Mouse (Mus musculus) kidney, postnatal 0 days (tissue): ENCODE data around the gene Gm28047. TPM values are rescaled to one million over a fixed set of nuclear protein-coding genes. Genes with fewer than 3 reads are reported as not detected.
"Not testable (repeated sequence)": the region's sequence is repeated elsewhere in the genome, so short reads cannot be mapped to it uniquely, and the experiment has no call there.

Experiments
- ATAC-seq: fragments of 200-750 bp; cut with Nextera tagmentation; replicated peaks from 2 replicates; pipeline ENCODE4 v1.8.0; 2017; ENCODE audit warnings: low read depth, moderate number of reproducible peaks, moderate TSS enrichment, moderate library complexity; ENCODE audit not compliant: low FRiP score
- DNase-seq: peaks from one replicate; pipeline ENCODE4 v3.0.0-alpha.2; 2016; ENCODE audit warnings: low spot score
- H3K27ac ChIP-seq: fragments of 300-500 bp; sonication (generic); 2 replicates; pipeline ENCODE4 v1.5.1; 2014; ENCODE audit warnings: mild to moderate bottlenecking
- H3K27me3 ChIP-seq: fragments of 300-500 bp; sonication (generic); 2 replicates; pipeline ENCODE4 v1.6.1; 2014; ENCODE audit warnings: low read length, mixed read lengths; ENCODE audit not compliant: insufficient read depth
- H3K36me3 ChIP-seq: fragments of 300-500 bp; sonication (generic); 2 replicates; pipeline ENCODE4 v1.6.1; 2014; ENCODE audit warnings: low read length, mixed read lengths; ENCODE audit not compliant: insufficient read depth
- H3K4me1 ChIP-seq: fragments of 300-500 bp; sonication (generic); replicated peaks from 2 replicates; pipeline ENCODE4 v1.6.1; 2014; ENCODE audit warnings: antibody characterized with exemption, low read length, mixed read lengths; ENCODE audit not compliant: insufficient read depth
- H3K4me2 ChIP-seq: fragments of 300-500 bp; sonication (generic); 2 replicates; pipeline ENCODE4 v1.6.1; 2014; ENCODE audit warnings: mild to moderate bottlenecking, low read length, moderate library complexity, mixed read lengths
- H3K4me3 ChIP-seq: fragments of 300-500 bp; sonication (generic); replicated peaks from 2 replicates; pipeline ENCODE4 v1.5.1; 2014; ENCODE audit warnings: low read depth, low read length
- H3K9ac ChIP-seq: fragments of 300-500 bp; sonication (generic); 2 replicates; pipeline ENCODE4 v1.6.1; 2014; ENCODE audit warnings: low read depth, low read length
- H3K9me3 ChIP-seq: fragments of 300-500 bp; sonication (generic); replicated peaks from 2 replicates; pipeline ENCODE4 v1.6.1; 2016; ENCODE audit warnings: low read length, inconsistent platforms, mixed read lengths
- CTCF ChIP-seq: IDR thresholded peaks from 2 replicates; pipeline ENCODE4 v1.5.1; 2016; ENCODE audit warnings: antibody characterized with exemption, low read depth, mild to moderate bottlenecking, moderate library complexity
- WGBS: fragments of 180-500 bp; shearing (Covaris S2); extraction: QIAGEN DNeasy Blood & Tissue Kit; methylation state at CpG from one replicate; pipeline ENCODE4 v1.1.7; 2014; 5-methylcytosine and 5-hydroxymethylcytosine counted together
- polyA plus RNA-seq: library from polyadenylated mRNA; unstranded; fragments of >200 nt; fragmentation: Nextera tagmentation; extraction: Ambion mirVana; gene quantifications from 2 replicates; pipeline ENCODE4 v1.2.1, GENCODE M21; 2015

The Gm28047 gene
- polyA plus RNA-seq, 1 experiment from 2014 or later = 0.46 TPM

DNA sequence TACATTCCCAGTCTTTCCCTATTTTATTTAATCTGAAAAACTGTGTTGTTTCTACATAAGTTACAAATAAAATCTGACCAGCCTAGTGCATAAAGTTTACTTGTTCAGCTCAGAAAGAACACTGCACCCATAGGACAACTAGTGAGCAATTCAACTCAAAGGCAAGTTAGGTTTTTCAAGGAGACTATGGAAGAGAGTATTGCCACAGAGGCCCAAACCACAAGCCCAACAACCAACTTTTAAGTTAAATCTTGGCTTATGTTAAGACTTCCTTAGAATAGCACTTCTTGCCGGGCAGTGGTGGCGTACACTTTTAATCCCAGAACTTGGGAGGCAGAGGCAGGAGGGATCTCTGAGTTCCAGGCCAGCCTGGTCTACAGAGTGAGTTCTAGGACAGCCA, 8.7 kb downstream of the Gm28047 start:
- Histone ChIP-seq H3K4me1 (no peaks in the 10 kb centered on the region), H3K4me2 (no peak overlapping the region), H3K9me3 (no peaks in the 10 kb centered on the region), H3K4me3 (no peak overlapping the region), H3K9ac (no peak overlapping the region), H3K36me3 (0 out of 2 replicates have a peak, but pooled peaks cover 3% of the 10 kb centered on the region), H3K27me3 (no peaks in the 10 kb centered on the region), H3K27ac (no peak overlapping the region)
- DNase-seq = no peak
- no peak for TF ChIP-seq CTCF
- no peak for ATAC-seq
- 95% methylated on average over 2 of the region's 2 CpGs for WGBS

- no peak for DNase-seq
- Histone ChIP-seq H3K27ac (no peak overlapping the region), H3K9ac (no peak overlapping the region), H3K27me3 (no peaks in the 10 kb centered on the region), H3K4me3 (no peak overlapping the region), H3K4me1 (no peaks in the 10 kb centered on the region), H3K4me2 (no peak overlapping the region), H3K9me3 (no peaks in the 10 kb centered on the region), H3K36me3 (no peaks in the 10 kb centered on the region)
- no peak for ATAC-seq
- TF ChIP-seq CTCF = no peak
Measured at GRCm38 (mm10) chr15:102614224-102614623, 10.6 kb downstream of the Gm28047 start.

- Histone ChIP-seq H3K4me1 (no peaks in the 10 kb centered on the region), H3K4me2 (no peak overlapping the region), H3K4me3 (no peak overlapping the region), H3K27me3 (no peaks in the 10 kb centered on the region), H3K27ac (no peak overlapping the region), H3K9me3 (no peaks in the 10 kb centered on the region), H3K36me3 (no peaks in the 10 kb centered on the region), H3K9ac (no peak overlapping the region)
- TF ChIP-seq CTCF = peak; percentile 50
- no peak for ATAC-seq
- no peak for DNase-seq
Measured at GRCm38 (mm10) chr15:102612966-102613365, 11.9 kb downstream of the Gm28047 start.

GRCm38 (mm10) chr15:102608586-102608985, 16.3 kb downstream of the Gm28047 start:
- H3K27ac ChIP-seq, ATAC-seq, H3K4me2 ChIP-seq, DNase-seq, H3K36me3 ChIP-seq, H3K9me3 ChIP-seq, H3K4me1 ChIP-seq, H3K4me3 ChIP-seq, H3K9ac ChIP-seq, H3K27me3 ChIP-seq: not testable (repeated sequence)
- 70% methylated on average over 1 of the region's 1 CpGs for WGBS

- Histone ChIP-seq H3K4me2 (peak overlapping the region; percentile 37; the same call in 1 of the 2 replicates), H3K9ac (no peak overlapping the region), H3K4me3 (no peak overlapping the region), H3K4me1 (peaks cover 5% of the 10 kb centered on the region; the same call in 1 of the 2 replicates), H3K27ac (no peak overlapping the region), H3K9me3 (no peaks in the 10 kb centered on the region), H3K27me3 (no peaks in the 10 kb centered on the region), H3K36me3 (0 out of 2 replicates have a peak, but pooled peaks cover 4% of the 10 kb centered on the region)
- ATAC-seq (no peak; the same call in 1 of the 2 replicates), DNase-seq (peak; percentile 91)
- 24% methylated on average over 8 of the region's 8 CpGs for WGBS
- no peak for TF ChIP-seq CTCF
Measured at GRCm38 (mm10) chr15:102593996-102594656, 30.7 kb downstream of the Gm28047 start.

DNA sequence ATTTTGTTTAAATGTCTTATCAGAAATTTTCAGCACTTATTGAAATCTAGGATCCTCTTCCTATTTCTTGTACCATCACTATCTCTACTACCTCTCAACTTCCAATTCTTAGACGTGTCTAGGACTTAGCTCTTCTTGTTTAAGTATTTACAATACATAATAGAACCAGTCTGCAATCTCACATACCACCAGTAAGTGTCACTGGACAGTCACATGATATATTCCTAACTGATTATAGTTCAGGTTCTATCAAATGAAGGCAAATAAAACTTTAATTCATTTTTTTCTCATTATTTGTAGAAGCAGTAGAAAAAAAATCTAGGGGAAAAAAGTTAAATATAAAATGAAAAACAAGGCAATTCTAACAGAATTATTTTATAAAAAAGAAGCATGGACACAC, 32.2 kb downstream of the Gm28047 start:
- Histone ChIP-seq H3K27ac (no peak overlapping the region), H3K4me1 (peaks cover 5% of the 10 kb centered on the region; the same call in 1 of the 2 replicates), H3K9me3 (no peaks in the 10 kb centered on the region), H3K4me3 (no peak overlapping the region), H3K27me3 (no peaks in the 10 kb centered on the region), H3K36me3 (0 out of 2 replicates have a peak, but pooled peaks cover 4% of the 10 kb centered on the region), H3K9ac (no peak overlapping the region), H3K4me2 (no peak overlapping the region)
- ATAC-seq (no peak), DNase-seq (peak; percentile 77)
- WGBS = 40% methylated on average over 1 of the region's 1 CpGs
- peak; percentile 66 for TF ChIP-seq CTCF
